Mouse (Mus musculus): Measurements from ENCODE around the gene Metrnl. TPM values are rescaled to one million over a fixed set of nuclear protein-coding genes. Genes with fewer than 3 reads are reported as not detected.

Gene Metrnl
- polyA plus RNA-seq, 1 experiment from 2014 or later = 9.8 TPM

GRCm38 (mm10) chr11:121713569-121713968 lies 12.2 kb downstream of the Metrnl start:
- Histone ChIP-seq H3K27ac (no peak overlapping the region), H3K4me1 (replicated peaks) (no peaks in the 10 kb centered on the region), H3K9me3 (no peaks in the 10 kb centered on the region), H3K9ac (replicated peaks) (no peak overlapping the region), H3K4me2 (replicated peaks) (no peak overlapping the region), H3K36me3 (no peaks in the 10 kb centered on the region), H3K4me3 (replicated peaks) (no peak overlapping the region), H3K27me3 (no peaks in the 10 kb centered on the region)
- ATAC-seq = no peak
- WGBS = 89% methylated on average over 2 of the region's 2 CpGs

GRCm38 (mm10) chr11:121714745-121715485 lies 13.6 kb downstream of the Metrnl start:
- WGBS = 86% methylated on average over 2 of the region's 2 CpGs

GRCm38 (mm10) chr11:121717724-121718123 lies 16.4 kb downstream of the Metrnl start:
- Histone ChIP-seq H3K9me3 (no peaks in the 10 kb centered on the region), H3K27me3 (no peaks in the 10 kb centered on the region), H3K9ac (replicated peaks) (no peak overlapping the region), H3K4me1 (replicated peaks) (no peaks in the 10 kb centered on the region), H3K27ac (no peak overlapping the region), H3K4me2 (replicated peaks) (no peak overlapping the region), H3K4me3 (replicated peaks) (no peak overlapping the region), H3K36me3 (no peaks in the 10 kb centered on the region)
- ATAC-seq = no peak
- 65% methylated on average over 6 of the region's 6 CpGs for WGBS

More at GRCm38 (mm10) chr11:121714745-121715485, 13.6 kb downstream of the Metrnl start:
- Histone ChIP-seq H3K27me3 (no peaks in the 10 kb centered on the region), H3K9me3 (no peaks in the 10 kb centered on the region), H3K4me1 (replicated peaks) (no peaks in the 10 kb centered on the region), H3K36me3 (no peaks in the 10 kb centered on the region), H3K4me2 (replicated peaks) (no peak overlapping the region), H3K27ac (no peak overlapping the region), H3K4me3 (replicated peaks) (no peak overlapping the region), H3K9ac (replicated peaks) (no peak overlapping the region)
- ATAC-seq = no peak

GRCm38 (mm10) chr11:121720752-121721151 lies 19.4 kb downstream of the Metrnl start:
- no peak for ATAC-seq
- Histone ChIP-seq H3K4me1 (replicated peaks) (no peaks in the 10 kb centered on the region), H3K36me3 (no peaks in the 10 kb centered on the region), H3K4me3 (replicated peaks) (no peak overlapping the region), H3K27me3 (no peaks in the 10 kb centered on the region), H3K27ac (no peak overlapping the region), H3K9me3 (no peaks in the 10 kb centered on the region), H3K4me2 (replicated peaks) (no peak overlapping the region), H3K9ac (replicated peaks) (no peak overlapping the region)
- WGBS = 95% methylated on average over 3 of the region's 3 CpGs

DNA sequence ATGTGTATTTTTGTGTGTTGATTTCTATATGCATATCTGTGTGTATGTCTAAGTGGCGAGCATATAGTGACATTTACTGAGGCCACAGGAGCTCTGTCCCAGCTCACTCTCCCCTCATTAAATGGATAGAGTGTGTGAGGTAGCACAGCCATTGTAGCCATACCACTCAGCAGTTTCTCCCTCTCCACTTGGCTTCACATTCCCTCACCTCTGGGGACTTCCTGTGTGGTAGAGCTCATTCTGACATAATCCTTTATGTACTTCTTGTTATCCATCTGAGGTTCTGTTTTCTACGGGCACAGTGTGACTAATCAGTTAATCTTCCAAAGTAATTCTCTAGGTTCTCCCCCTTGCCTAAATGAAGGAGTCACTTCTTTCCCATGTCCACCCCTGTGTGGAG lies 21.1 kb downstream of the Metrnl start:
- H3K9ac ChIP-seq (replicated peaks) = no peak overlapping the region
- no peaks in the 10 kb centered on the region for H3K27me3 ChIP-seq
- H3K36me3 ChIP-seq = no peaks in the 10 kb centered on the region
- WGBS = 71% methylated on average over 2 of the region's 2 CpGs
- no peak for ATAC-seq
- H3K4me2 ChIP-seq (replicated peaks) = no peak overlapping the region
- no peaks in the 10 kb centered on the region for H3K4me1 ChIP-seq (replicated peaks)
- no peak overlapping the region for H3K4me3 ChIP-seq (replicated peaks)
- no peaks in the 10 kb centered on the region for H3K9me3 ChIP-seq
- no peak overlapping the region for H3K27ac ChIP-seq

DNA sequence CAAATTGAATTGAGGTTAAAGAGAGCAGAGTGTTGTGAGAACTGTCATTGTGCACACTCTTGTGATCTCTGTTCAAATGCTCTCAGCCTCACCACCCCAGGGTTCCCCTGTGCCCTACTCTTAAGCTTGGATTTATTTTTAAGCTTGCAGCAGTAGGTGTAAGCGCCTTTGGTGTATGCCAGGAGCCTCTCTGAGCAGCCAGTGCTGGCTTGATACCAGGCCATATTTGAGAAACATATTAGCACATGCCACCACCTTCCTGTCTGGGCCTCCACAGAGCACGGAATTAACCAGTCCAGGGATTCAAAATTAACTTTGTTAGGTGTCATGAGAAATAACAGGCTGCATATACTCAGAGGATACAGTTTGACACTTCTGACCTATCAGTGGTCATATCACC lies 25.3 kb downstream of the Metrnl start:
- Histone ChIP-seq H3K36me3 (no peaks in the 10 kb centered on the region), H3K4me1 (replicated peaks) (no peaks in the 10 kb centered on the region), H3K27ac (no peak overlapping the region), H3K9ac (replicated peaks) (no peak overlapping the region), H3K4me3 (replicated peaks) (no peak overlapping the region), H3K9me3 (no peaks in the 10 kb centered on the region), H3K4me2 (replicated peaks) (no peak overlapping the region), H3K27me3 (no peaks in the 10 kb centered on the region)
- ATAC-seq = no peak
- 79% methylated on average over 2 of the region's 2 CpGs for WGBS

DNA sequence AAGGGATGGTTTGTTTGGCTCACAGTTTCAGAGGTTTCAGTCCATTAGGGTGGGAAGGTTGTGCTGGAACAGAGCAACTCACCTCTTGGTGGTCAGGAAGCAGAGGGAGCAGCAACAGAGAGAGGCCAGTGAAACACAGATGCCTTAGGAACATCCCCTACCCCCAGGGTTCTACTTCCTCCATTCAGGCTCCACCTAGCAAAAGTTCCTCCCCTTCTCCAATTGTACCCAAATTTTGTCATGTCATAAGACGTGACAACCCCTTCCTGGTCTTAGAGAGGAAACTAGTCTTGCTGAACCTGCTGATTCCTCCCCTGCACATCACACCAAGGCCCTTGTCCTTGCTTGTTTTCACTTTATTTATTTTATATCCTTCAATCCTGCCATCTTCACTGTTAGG lies 32.8 kb downstream of the Metrnl start:
- H3K4me1 ChIP-seq (replicated peaks) = peaks cover 6% of the 10 kb centered on the region; the same call in 1 of the 2 replicates
- no peak overlapping the region for H3K4me3 ChIP-seq (replicated peaks)
- 77% methylated on average over 1 of the region's 1 CpGs for WGBS
- H3K27me3 ChIP-seq = no peaks in the 10 kb centered on the region
- ATAC-seq = no peak
- H3K36me3 ChIP-seq = no peaks in the 10 kb centered on the region
- H3K9me3 ChIP-seq = no peaks in the 10 kb centered on the region
- no peak overlapping the region for H3K9ac ChIP-seq (replicated peaks)
- no peak overlapping the region for H3K4me2 ChIP-seq (replicated peaks)
- H3K27ac ChIP-seq = no peak overlapping the region

DNA sequence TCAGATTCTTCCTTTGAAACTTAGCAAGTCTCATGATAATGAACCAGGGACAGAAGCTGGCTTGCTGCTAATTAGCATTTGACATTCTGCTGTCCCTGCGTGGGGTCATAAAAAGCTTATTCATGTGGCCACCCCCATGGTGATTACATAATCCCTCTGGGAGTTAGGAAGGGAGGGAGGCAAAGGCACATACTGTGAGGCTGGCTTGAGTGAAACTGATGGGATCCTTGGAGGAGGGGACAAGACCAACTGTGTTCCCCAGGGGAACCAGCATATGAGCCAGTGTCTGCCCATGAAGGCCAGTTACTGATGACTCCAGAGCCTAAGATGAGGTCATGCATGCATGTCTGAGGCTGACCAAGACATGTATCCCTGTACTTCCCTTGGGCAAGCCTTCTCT lies 33.5 kb downstream of the Metrnl start:
- Histone ChIP-seq H3K27me3 (no peaks in the 10 kb centered on the region), H3K9ac (replicated peaks) (no peak overlapping the region), H3K4me1 (replicated peaks) (peaks cover 6% of the 10 kb centered on the region; the same call in 1 of the 2 replicates), H3K27ac (no peak overlapping the region), H3K9me3 (no peaks in the 10 kb centered on the region), H3K4me3 (replicated peaks) (no peak overlapping the region), H3K36me3 (no peaks in the 10 kb centered on the region), H3K4me2 (replicated peaks) (no peak overlapping the region)
- no peak for ATAC-seq
- WGBS = 3% methylated on average over 1 of the region's 1 CpGs

DNA sequence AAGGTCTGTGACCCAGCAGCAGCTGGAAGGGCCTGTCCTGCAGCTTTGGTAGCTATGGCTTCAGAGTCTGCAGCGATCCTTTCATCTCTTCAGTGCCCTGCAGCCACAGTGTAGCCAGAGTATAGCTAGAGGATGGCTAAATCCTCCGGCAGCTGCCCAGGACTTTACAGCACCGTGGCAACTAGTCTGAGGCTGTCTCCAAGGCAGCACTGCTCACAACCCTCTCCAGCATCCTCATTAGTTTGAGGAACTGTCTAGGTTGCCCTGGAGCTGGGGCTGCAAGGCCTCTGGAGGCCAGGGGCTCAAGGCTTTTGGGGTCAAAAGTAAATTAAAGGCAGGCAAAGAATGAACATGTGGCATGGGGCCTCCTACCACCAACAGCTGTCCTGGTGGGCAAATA lies 37.3 kb downstream of the Metrnl start:
- no peaks in the 10 kb centered on the region for H3K36me3 ChIP-seq
- H3K4me3 ChIP-seq (replicated peaks) = no peak overlapping the region
- no peaks in the 10 kb centered on the region for H3K9me3 ChIP-seq
- peaks cover 6% of the 10 kb centered on the region; the same call in 1 of the 2 replicates for H3K4me1 ChIP-seq (replicated peaks)
- no peak overlapping the region for H3K27ac ChIP-seq
- 0 out of 2 replicates have a peak, but pooled peaks have one; percentile 53 for ATAC-seq
- no peak overlapping the region for H3K4me2 ChIP-seq (replicated peaks)
- no peak overlapping the region for H3K9ac ChIP-seq (replicated peaks)
- H3K27me3 ChIP-seq = no peaks in the 10 kb centered on the region
- WGBS = 42% methylated on average over 3 of the region's 3 CpGs

- Histone ChIP-seq H3K9me3 (no peaks in the 10 kb centered on the region), H3K27ac (no peak overlapping the region), H3K27me3 (no peaks in the 10 kb centered on the region), H3K36me3 (no peaks in the 10 kb centered on the region), H3K9ac (replicated peaks) (no peak overlapping the region), H3K4me2 (replicated peaks) (no peak overlapping the region), H3K4me3 (replicated peaks) (no peak overlapping the region), H3K4me1 (replicated peaks) (no peaks in the 10 kb centered on the region)
- WGBS = 81% methylated on average over 1 of the region's 1 CpGs
- ATAC-seq = no peak
Observed at GRCm38 (mm10) chr11:121740906-121741305, 39.6 kb downstream of the Metrnl start.

DNA sequence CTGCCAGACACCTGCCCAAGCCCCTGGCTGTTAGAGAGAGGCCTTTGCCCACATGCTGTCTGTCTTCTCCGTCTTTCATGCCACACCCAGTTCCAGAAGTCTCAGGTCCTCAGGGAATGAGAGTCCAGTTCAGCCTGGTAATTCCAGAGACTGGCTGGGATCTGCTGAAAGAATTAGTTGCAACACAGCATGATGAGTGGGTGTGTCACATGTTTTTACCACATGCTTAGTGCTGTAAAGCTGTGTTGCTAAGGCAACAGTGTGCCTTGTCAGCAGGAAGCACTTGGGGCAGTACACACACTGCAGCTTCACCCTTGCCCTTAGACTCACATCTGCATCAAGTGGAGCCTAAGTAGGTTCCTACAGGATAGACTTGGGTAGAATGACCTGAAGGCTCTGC lies 40.1 kb downstream of the Metrnl start:
- no peaks in the 10 kb centered on the region for H3K9me3 ChIP-seq
- no peaks in the 10 kb centered on the region for H3K27me3 ChIP-seq
- no peak for ATAC-seq
- no peaks in the 10 kb centered on the region for H3K4me1 ChIP-seq (replicated peaks)
- H3K4me2 ChIP-seq (replicated peaks) = no peak overlapping the region
- no peak overlapping the region for H3K27ac ChIP-seq
- WGBS = 60% methylated on average over 1 of the region's 1 CpGs
- H3K36me3 ChIP-seq = no peaks in the 10 kb centered on the region
- no peak overlapping the region for H3K9ac ChIP-seq (replicated peaks)
- no peak overlapping the region for H3K4me3 ChIP-seq (replicated peaks)

DNA sequence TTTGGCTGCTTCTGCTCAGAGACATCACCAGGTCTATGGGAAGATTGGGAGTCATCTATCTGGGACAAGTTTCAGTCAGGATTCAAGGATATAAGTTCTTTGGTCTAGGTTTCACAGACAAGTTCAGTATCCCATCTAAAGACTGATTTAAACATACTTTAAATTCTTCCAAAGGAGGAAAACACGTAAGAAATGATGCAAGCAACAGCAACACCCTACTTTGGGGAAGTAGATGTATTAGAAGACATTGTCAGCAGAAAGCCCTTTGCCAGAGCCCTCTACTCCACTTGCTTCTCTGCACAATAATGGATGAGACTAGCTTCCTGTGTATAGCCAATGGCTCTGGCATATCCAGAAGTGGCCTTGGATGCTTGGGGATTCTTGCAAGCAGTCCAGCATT lies 41.8 kb downstream of the Metrnl start:
- 73% methylated on average over 1 of the region's 1 CpGs for WGBS
- ATAC-seq = no peak
- Histone ChIP-seq H3K4me2 (replicated peaks) (no peak overlapping the region), H3K36me3 (no peaks in the 10 kb centered on the region), H3K9me3 (no peaks in the 10 kb centered on the region), H3K27ac (no peak overlapping the region), H3K4me1 (replicated peaks) (no peaks in the 10 kb centered on the region), H3K27me3 (no peaks in the 10 kb centered on the region), H3K4me3 (replicated peaks) (no peak overlapping the region), H3K9ac (replicated peaks) (no peak overlapping the region)

All from midbrain, embryonic 13.5 days (tissue).